Mouse (Mus musculus) thymus, adult 18-20 months (tissue): Measurements from ENCODE around the gene Adamts8.

Source experiments
- DNase-seq, 2 experiments: peaks; one replicate each; pipeline ENCODE4 v3.0.0; 2022; ENCODE audit warnings: mixed read lengths in 2 of 2

Gene Adamts8

DNA sequence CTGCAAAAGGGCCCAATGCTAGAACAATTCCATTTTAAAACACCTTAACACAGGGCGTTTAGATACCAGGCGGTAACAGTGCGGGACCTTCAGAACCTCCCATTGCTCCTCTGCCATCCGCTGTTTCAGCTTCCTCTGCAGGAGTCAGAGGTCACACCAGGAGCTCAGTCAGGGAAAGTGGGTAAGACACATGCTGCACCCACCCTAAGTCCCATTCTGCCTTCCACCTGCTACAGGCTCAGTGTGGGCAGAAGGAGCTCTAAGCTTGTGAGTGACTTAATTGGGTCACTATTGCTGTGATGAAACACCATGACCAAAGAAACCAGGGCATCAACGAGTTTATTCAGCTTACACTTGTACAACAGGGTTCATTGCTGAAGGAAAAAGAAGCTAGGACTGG lies 50.7 kb downstream of the Adamts8 start:
- no peak for DNase-seq

DNA sequence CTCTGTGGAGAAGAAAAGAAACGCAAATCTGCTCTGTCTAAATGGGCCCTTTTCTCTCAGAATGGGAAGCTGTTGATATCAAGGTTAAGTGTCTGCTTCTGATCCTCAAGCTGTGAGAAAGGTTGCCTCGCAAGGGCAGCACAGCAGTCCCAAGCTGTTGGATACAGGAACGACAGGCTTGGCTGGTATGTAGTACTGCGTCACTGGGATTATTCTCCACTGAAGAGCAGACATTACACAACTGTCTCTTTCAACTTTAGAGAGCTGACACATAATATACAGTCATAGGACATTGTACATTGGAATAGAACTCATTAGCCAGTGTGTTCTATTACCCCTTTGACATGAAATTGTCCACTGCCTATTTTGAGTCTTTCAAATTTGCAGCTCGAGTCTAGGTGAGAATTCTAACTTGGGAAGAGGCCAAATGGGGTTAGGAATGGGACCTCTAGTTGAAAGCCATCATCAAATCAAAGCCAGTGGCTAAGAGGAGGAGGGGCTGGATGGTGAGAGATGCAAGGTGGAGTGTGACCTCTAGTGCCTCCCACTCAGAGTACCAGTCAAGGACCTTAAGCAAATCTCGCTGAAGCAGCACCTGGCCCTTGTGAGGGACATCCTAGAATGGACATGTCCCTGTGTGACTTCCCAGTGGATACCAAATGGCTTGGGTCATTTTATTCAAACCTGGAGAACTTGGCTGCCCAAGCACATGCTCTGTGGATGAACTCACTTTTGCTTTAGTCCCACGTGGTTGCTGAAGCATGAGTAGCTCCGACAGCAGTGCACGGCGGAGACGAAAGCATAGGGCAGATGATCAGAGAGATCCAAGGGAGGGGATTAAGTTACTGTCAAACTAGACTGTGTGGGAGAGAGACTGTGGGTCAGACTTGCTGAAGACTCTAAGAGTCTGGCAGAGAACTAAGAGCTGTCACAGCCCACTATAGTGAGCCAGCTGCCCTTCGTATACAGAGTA lies 54.5 kb downstream of the Adamts8 start:
- no peak for DNase-seq

- DNase-seq = no peak
Measured at GRCm38 (mm10) chr9:31000641-31001040, 58.3 kb downstream of the Adamts8 start.

GRCm38 (mm10) chr9:31002528-31002927 lies 60.2 kb downstream of the Adamts8 start:
- DNase-seq = no peak

DNA sequence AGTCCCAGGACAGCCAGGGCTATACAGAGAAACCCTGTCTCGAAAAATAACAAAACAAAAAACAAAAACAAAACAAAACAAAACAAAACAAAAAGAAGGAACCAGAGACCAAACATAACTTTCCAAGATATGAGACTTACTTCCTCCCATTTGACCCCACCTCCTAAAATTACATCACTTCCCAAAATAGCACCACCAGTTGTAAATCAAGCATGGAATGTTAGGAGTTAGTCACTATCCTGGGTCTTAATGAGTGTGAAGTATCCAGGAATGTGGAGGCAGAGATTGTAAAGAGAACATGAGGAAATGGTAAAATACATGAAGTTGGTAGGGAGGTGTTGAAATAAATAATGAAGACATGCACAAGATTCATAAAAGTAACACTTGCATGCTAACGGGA lies 67.0 kb downstream of the Adamts8 start:
- DNase-seq = no peak

- DNase-seq = no peak
Measured at GRCm38 (mm10) chr9:31010040-31010439, 67.7 kb downstream of the Adamts8 start.

GRCm38 (mm10) chr9:31010749-31011148 lies 68.4 kb downstream of the Adamts8 start:
- no peak for DNase-seq

DNA sequence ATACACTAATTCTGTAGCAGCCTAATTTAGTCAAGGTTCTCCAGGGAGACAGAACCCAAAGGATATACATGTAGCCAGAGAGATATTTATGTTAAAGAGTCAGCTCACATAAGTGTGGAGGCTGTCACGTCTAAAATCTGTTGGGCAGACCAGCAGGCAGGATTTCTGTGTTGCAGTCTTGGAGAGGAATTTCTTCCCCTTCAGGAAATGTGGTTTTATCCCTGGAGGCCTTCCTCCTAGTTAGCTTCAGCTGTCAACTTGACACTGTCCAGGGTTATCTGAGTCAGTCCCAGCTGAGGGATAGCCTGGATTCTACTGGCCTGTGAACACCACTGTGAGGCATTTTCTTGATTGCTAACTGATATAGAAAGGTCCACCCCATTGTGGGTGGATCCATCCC lies 69.2 kb downstream of the Adamts8 start:
- no peak for DNase-seq

DNA sequence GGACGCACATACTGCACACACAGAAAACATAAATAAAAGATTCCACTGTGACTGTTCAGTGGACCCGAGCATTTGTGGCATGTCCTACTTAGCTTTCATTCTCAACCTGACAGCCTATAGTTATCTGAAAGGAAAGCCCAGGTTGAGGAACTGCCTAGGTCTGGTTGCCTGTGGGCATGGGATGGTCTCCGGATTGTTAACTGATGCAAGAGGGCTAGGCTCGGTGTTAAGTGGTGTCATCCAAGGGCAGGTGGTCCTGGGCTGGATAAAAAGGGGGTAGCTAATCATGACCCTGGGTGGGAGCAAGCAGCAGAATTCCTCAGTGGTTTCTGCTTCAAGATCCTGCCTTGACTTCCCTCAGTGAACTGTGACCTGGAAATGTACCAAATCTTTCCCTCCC lies 70.3 kb downstream of the Adamts8 start:
- DNase-seq = no peak

DNA sequence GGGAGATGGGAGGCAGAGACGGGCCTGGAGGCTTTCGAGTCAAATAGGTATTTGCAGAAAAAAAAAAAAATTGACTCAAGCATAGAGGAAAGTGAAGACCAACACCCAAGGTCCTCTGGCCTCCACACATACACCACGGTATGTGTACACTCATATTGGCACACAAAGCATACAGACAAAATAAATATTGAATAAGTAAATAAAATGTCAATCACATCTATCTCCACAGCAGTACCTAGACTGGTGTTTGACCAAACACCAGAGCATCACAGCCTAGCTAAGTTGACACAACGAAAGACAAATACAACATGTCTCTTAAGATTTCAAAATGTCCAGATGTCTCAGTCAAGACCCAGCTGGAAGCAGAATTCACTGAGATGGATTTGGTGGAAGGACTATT lies 71.1 kb downstream of the Adamts8 start:
- no peak for DNase-seq
